In the genomic region with DNA sequence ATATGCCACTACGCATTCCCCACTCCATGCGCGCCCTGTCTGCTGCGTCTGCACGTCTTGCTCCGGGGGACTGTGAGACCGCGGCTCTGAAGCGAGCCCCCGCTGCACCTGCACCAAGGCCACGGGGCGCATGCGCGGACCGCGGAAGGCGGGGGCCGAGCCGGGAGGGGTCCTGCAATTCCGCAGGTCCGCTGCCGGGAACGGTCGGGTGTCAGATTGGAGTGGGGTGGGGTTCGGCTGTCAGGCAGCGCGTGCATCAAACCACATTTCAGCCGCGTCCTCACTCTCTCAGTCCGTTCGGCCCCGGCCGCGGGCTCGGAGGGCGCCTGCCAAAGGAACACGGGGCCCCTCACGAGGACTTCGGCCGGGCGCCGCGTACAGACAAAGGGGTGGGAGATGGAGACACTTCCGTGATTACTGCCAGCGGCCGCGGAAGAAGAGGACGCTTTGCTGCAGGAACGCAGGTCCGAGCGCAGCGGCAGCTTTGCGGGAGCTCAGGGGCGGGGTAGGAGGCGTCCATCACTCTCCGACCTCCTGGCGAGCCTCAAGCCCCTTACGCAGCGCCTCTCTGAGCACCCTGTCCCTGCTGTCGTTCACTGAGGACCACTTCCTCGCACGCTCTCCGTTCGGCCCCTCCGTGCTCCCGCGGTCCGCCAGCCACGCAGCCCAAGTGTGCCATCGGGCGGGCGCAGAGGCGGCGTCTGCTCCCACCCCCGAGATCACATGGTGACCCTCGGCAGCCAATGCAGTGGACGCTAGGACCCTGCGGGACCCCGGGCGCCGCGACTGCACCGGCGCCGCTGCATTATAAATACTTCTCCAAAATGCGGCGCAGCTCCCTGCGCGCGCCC, we compare ENCODE assay signal across 9 mouse cellular contexts. TPM values are rescaled to one million over a fixed set of nuclear protein-coding genes. Genes with fewer than 3 reads are reported as not detected.
DNase-seq lines count a peak whose midpoint lies in the region; ATAC-seq and TF ChIP-seq lines count a peak whose summit lies in the region.
"Had no signal": no experiment of that assay in that cellular context is flagged by ENCODE, and none has a peak within 500 bp of the region (broad histone marks: within the 10 kb centered on the region; RNA-seq: fewer than 3 reads in every experiment).

Gene Nat8l, plus strand, starts transcription at position 142 of the 851 bp plus-strand sequence.

- TF ChIP-seq CTCF in lung, embryonic 14.5 days (IDR thresholded peaks at IDR 0.05; ENCODE audit: low read depth): no peak
- no peak for TF ChIP-seq CTCF in heart, postnatal 0 days (IDR thresholded peaks at IDR 0.05; ENCODE audit: low read depth)

- DNase-seq in lung, embryonic 14.5 days: peak; percentile 78
- DNase-seq in lung, postnatal 25 days (ENCODE audit: low spot score): no peak
- DNase-seq in heart, postnatal 0 days (ENCODE audit: low spot score): peak; percentile 23
- DNase-seq in layer of hippocampus, postnatal 25 days (ENCODE audit: extremely low spot score in 1 of 2, low spot score in 1 of 2): peak; percentile 77 to 84
- DNase-seq in lung, postnatal 14 days: peak; percentile 30
- DNase-seq in right cerebral cortex, adult 2 months (ENCODE audit: low spot score in 2 of 2): peak; percentile 89 to 92
- DNase-seq in gastrocnemius, adult 18-20 months (ENCODE audit: low spot score): no peak

- no peak for TF ChIP-seq EP300 in heart, postnatal 0 days (IDR thresholded peaks at IDR 0.05; ENCODE audit: low read depth)

- peak within 1 kb of the TSS; percentile 61 for H3K4me3 ChIP-seq in lung, embryonic 14.5 days (ENCODE audit: low read depth, low read length)
- peak within 1 kb of the TSS; percentile 64 for H3K4me3 ChIP-seq in embryonic facial prominence, embryonic 12.5 days
- H3K4me3 ChIP-seq in heart, postnatal 0 days (ENCODE audit: low read depth, low read length): peak within 1 kb of the TSS; percentile 53

- H3K4me1 ChIP-seq in lung, embryonic 14.5 days (ENCODE audit: insufficient read depth): no peaks in the 10 kb centered on the region
- peaks cover 6% of the 10 kb centered on the region; the same call in 1 of the 2 replicates for H3K4me1 ChIP-seq in embryonic facial prominence, embryonic 12.5 days
- H3K4me1 ChIP-seq in heart, postnatal 0 days (ENCODE audit: control insufficient read depth, insufficient read depth): peaks cover 9% of the 10 kb centered on the region

- H3K27me3 ChIP-seq in lung, embryonic 14.5 days (ENCODE audit: insufficient read depth, low read length): peaks cover 53% of the 10 kb centered on the region
- peaks cover 64% of the 10 kb centered on the region for H3K27me3 ChIP-seq in embryonic facial prominence, embryonic 12.5 days
- peaks cover 62% of the 10 kb centered on the region for H3K27me3 ChIP-seq in heart, postnatal 0 days (ENCODE audit: control insufficient read depth, insufficient read depth, low read length)

- under 1% methylated on average over 89 of the region's 90 CpGs for WGBS in lung, embryonic 14.5 days
- under 1% methylated on average over 90 of the region's 90 CpGs for WGBS in embryonic facial prominence, embryonic 12.5 days
- under 1% methylated on average over 80 of the region's 90 CpGs for WGBS in heart, postnatal 0 days

- peak; percentile 78 for ATAC-seq in lung, embryonic 14.5 days (ENCODE audit: insufficient read depth)
- ATAC-seq in embryonic facial prominence, embryonic 12.5 days (ENCODE audit: insufficient number of reproducible peaks, insufficient read depth, low FRiP score, low TSS enrichment): peak; percentile 68
- peak; percentile 71 for ATAC-seq in heart, postnatal 0 days (ENCODE audit: insufficient read depth, low read depth)

- H3K27ac ChIP-seq in lung, embryonic 14.5 days (ENCODE audit: low read depth): no peak within 1 kb of the TSS
- peak within 1 kb of the TSS; percentile 50 for H3K27ac ChIP-seq in embryonic facial prominence, embryonic 12.5 days
- no peak within 1 kb of the TSS for H3K27ac ChIP-seq in heart, postnatal 0 days (ENCODE audit: low read depth)

- H3K9ac ChIP-seq in lung, embryonic 14.5 days: peak within 1 kb of the TSS; percentile 54
- peak within 1 kb of the TSS; percentile 40 for H3K9ac ChIP-seq in embryonic facial prominence, embryonic 12.5 days
- H3K9ac ChIP-seq in heart, postnatal 0 days (replicated peaks; ENCODE audit: low read depth, low read length): peak within 1 kb of the TSS; percentile 32

- no peaks in the 10 kb centered on the region for H3K9me3 ChIP-seq in lung, embryonic 14.5 days (ENCODE audit: low read depth, low read length)
- no peaks in the 10 kb centered on the region for H3K9me3 ChIP-seq in embryonic facial prominence, embryonic 12.5 days
- H3K9me3 ChIP-seq in heart, postnatal 0 days (replicated peaks; ENCODE audit: control insufficient read depth, low read length): no peaks in the 10 kb centered on the region

- H3K36me3 ChIP-seq in lung, embryonic 14.5 days (ENCODE audit: insufficient read depth): no peaks in the 10 kb centered on the region
- H3K36me3 ChIP-seq in embryonic facial prominence, embryonic 12.5 days: no peaks in the 10 kb centered on the region
- H3K36me3 ChIP-seq in heart, postnatal 0 days (replicated peaks; ENCODE audit: control insufficient read depth, insufficient read depth, low read length): no peaks in the 10 kb centered on the region

- H3K4me2 ChIP-seq in lung, embryonic 14.5 days: peak within 1 kb of the TSS; percentile 98
- H3K4me2 ChIP-seq in embryonic facial prominence, embryonic 12.5 days (replicated peaks): peak within 1 kb of the TSS; percentile 97
- H3K4me2 ChIP-seq in heart, postnatal 0 days (ENCODE audit: low read depth, low read length): peak within 1 kb of the TSS; percentile 89

RNA-seq across cellular contexts. Expression of gene Nat8l, which starts in this region (rescaled TPM):
- polyA plus RNA-seq in lung, embryonic 14.5 days (2014; fragmentation: Nextera tagmentation; extraction: Ambion mirVana): 0.09 and 0.13 TPM in 2 replicates
- 0.34 and 0.41 TPM in 2 replicates for polyA plus RNA-seq in embryonic facial prominence, embryonic 12.5 days (2016; fragmentation: Nextera tagmentation; extraction: Ambion mirVana)
- total RNA-seq in heart, postnatal 0 days (2014; rRNA removed; ENCODE audit: low replicate concordance): 1.9 and 4.3 TPM in 2 replicates
- 0.29 and 0.33 TPM in 2 replicates for polyA plus RNA-seq in heart, postnatal 0 days (2015; fragmentation: Nextera tagmentation; extraction: Ambion mirVana)
- 100 to 1,000 TPM; 131 to 133 TPM for total RNA-seq in layer of hippocampus, postnatal 25 days (2021)
- total RNA-seq in gastrocnemius, adult 18-20 months (2021): under 1 TPM; 0.18 to 0.26 TPM
- total RNA-seq: MEL had no signal

Comparison
In these comparisons a context has a peak if more than half of its experiments do, and no peak if none do; other contexts are left out.
1. RNA of gene Nat8l (total RNA-seq): 131 to 133 TPM in layer of hippocampus, postnatal 25 days; 1.9 to 4.3 TPM in heart, postnatal 0 days and 0.18 to 0.26 TPM in gastrocnemius, adult 18-20 months; every median in the first group is over 10 times any median in the second.
2. DNase-seq: peak in heart, postnatal 0 days (single experiment), layer of hippocampus, postnatal 25 days (2 of 2), lung, postnatal 14 days (single experiment) and right cerebral cortex, adult 2 months (2 of 2); none in lung, postnatal 25 days (single experiment) and gastrocnemius, adult 18-20 months (single experiment).
3. Peak in DNase-seq, ATAC-seq, H3K4me3 ChIP-seq, H3K9ac ChIP-seq and H3K4me2 ChIP-seq in lung, embryonic 14.5 days; RNA of the gene not detected or under 1 TPM.
4. Peak in ATAC-seq, H3K4me3 ChIP-seq, H3K27ac ChIP-seq, H3K9ac ChIP-seq and H3K4me2 ChIP-seq in embryonic facial prominence, embryonic 12.5 days; RNA of the gene not detected or under 1 TPM.
5. Peak in every context shown above with its lines, with median percentiles within 50 percentile points of each other: ATAC-seq, H3K4me2 ChIP-seq, H3K4me3 ChIP-seq and H3K9ac ChIP-seq.